Mouse (Mus musculus) lung, adult 2 months (tissue): ENCODE measurements around the gene Pcca.

Source experiments
- CTCF ChIP-seq: fragments of 200-500 bp; IDR thresholded peaks from 2 replicates; pipeline ENCODE4 v1.5.1; 2011; ENCODE audit warnings: mild to moderate bottlenecking, low read length, control low read depth; ENCODE audit not compliant: insufficient read depth
- POLR2A ChIP-seq: fragments of 200-500 bp; IDR thresholded peaks from 2 replicates; pipeline ENCODE4 v1.6.1; 2011; ENCODE audit warnings: low read depth, mild to moderate bottlenecking, control low read depth, low read length, borderline replicate concordance; ENCODE audit errors: extremely low read depth

GRCm38 (mm10) chr14:122900679-122901078 lies 366.6 kb downstream of the Pcca start:
- TF ChIP-seq POLR2A (no peak), CTCF (no peak)
